Comparison of ENCODE assay signal across 12 mouse cellular contexts in genomic region chr11:120252398-120252797, GRCm38 (mm10). TPM values are rescaled to one million over a fixed set of nuclear protein-coding genes. Genes with fewer than 3 reads are reported as not detected.
DNase-seq lines count a peak whose midpoint lies in the region; ATAC-seq and TF ChIP-seq lines count a peak whose summit lies in the region.
"Had no signal": no experiment of that assay in that cellular context is flagged by ENCODE, and none has a peak within 500 bp of the region (broad histone marks: within the 10 kb centered on the region; RNA-seq: fewer than 3 reads in every experiment).

No protein-coding gene starts in this region.

- H3K4me3 ChIP-seq in heart, adult 2 months: no peak overlapping the region
- H3K4me3 ChIP-seq in midbrain, embryonic 12.5 days: no peak overlapping the region
- H3K4me3 ChIP-seq in midbrain, embryonic 11.5 days (ENCODE audit: low read depth, low read length): no peak overlapping the region
- H3K4me3 ChIP-seq in hindbrain, embryonic 13.5 days: no peak overlapping the region
- no peak overlapping the region for H3K4me3 ChIP-seq in stomach, embryonic 16.5 days (replicated peaks; ENCODE audit: low read length)

- H3K27me3 ChIP-seq in heart, adult 2 months (ENCODE audit: control insufficient read depth, insufficient read depth, low read length): no peaks in the 10 kb centered on the region
- no peaks in the 10 kb centered on the region for H3K27me3 ChIP-seq in midbrain, embryonic 12.5 days
- no peaks in the 10 kb centered on the region for H3K27me3 ChIP-seq in midbrain, embryonic 11.5 days (ENCODE audit: control insufficient read depth, insufficient read depth, low read length)
- no peaks in the 10 kb centered on the region for H3K27me3 ChIP-seq in hindbrain, embryonic 13.5 days
- H3K27me3 ChIP-seq in stomach, embryonic 16.5 days (ENCODE audit: control insufficient read depth, insufficient read depth, low read length): no peaks in the 10 kb centered on the region

- H3K79me2 ChIP-seq in heart, adult 2 months (replicated peaks; ENCODE audit: control insufficient read depth, insufficient read depth, low read length): no peaks in the 10 kb centered on the region

- no peak for ATAC-seq in midbrain, embryonic 12.5 days (ENCODE audit: low FRiP score, low read depth)
- no peak for ATAC-seq in midbrain, embryonic 11.5 days (ENCODE audit: low FRiP score)
- ATAC-seq in hindbrain, embryonic 13.5 days (ENCODE audit: low FRiP score): no peak
- 0 out of 2 replicates have a peak, but pooled peaks have one; percentile 18 for ATAC-seq in stomach, embryonic 16.5 days (ENCODE audit: insufficient read depth, low FRiP score)
- ATAC-seq: inflammation-experienced regulatory T-cells, adult 6 months had no signal

- H3K9ac ChIP-seq in heart, adult 2 months (ENCODE audit: low read depth, low read length): peak overlapping the region; percentile 21; the same call in 1 of the 2 replicates
- peak overlapping the region; percentile 31; the same call in 1 of the 2 replicates for H3K9ac ChIP-seq in midbrain, embryonic 12.5 days (replicated peaks)
- H3K9ac ChIP-seq in midbrain, embryonic 11.5 days (ENCODE audit: low read length): no peak overlapping the region
- peak overlapping the region; percentile 43; the same call in 1 of the 2 replicates for H3K9ac ChIP-seq in hindbrain, embryonic 13.5 days
- 0 out of 2 replicates have a peak overlapping the region, but pooled peaks have one; percentile 22 for H3K9ac ChIP-seq in stomach, embryonic 16.5 days (ENCODE audit: low read length)
- H3K9ac ChIP-seq: liver, embryonic 14.5 days had no signal

- TF ChIP-seq CTCF in heart, adult 2 months (IDR thresholded peaks at IDR 0.05): no peak

- no peak overlapping the region for H3K4me2 ChIP-seq in midbrain, embryonic 12.5 days (replicated peaks)
- H3K4me2 ChIP-seq in midbrain, embryonic 11.5 days: no peak overlapping the region
- H3K4me2 ChIP-seq in hindbrain, embryonic 13.5 days: no peak overlapping the region
- peak overlapping the region; percentile 33 for H3K4me2 ChIP-seq in stomach, embryonic 16.5 days (ENCODE audit: low read depth, low read length)

- no peak for TF ChIP-seq POLR2A in heart, adult 2 months (IDR thresholded peaks at IDR 0.05; ENCODE audit: insufficient read depth, low read depth, low read length)

- 52% methylated on average over 5 of the region's 5 CpGs for WGBS in heart, adult 2 months
- WGBS in midbrain, embryonic 12.5 days: 31% methylated on average over 5 of the region's 5 CpGs
- 31% methylated on average over 5 of the region's 5 CpGs for WGBS in midbrain, embryonic 11.5 days
- 31% methylated on average over 5 of the region's 5 CpGs for WGBS in hindbrain, embryonic 13.5 days
- WGBS in stomach, embryonic 16.5 days: 36% methylated on average over 5 of the region's 5 CpGs

- H3K9me3 ChIP-seq in midbrain, embryonic 12.5 days: no peaks in the 10 kb centered on the region
- H3K9me3 ChIP-seq in midbrain, embryonic 11.5 days (ENCODE audit: control insufficient read depth, low read length): no peaks in the 10 kb centered on the region
- no peaks in the 10 kb centered on the region for H3K9me3 ChIP-seq in hindbrain, embryonic 13.5 days
- H3K9me3 ChIP-seq in stomach, embryonic 16.5 days (replicated peaks; ENCODE audit: control insufficient read depth, low read length): no peaks in the 10 kb centered on the region

- intact Hi-C loops in heart, adult 2 months (cut with DNase I): no loop called here

- H3K27ac ChIP-seq in heart, adult 2 months: no peak overlapping the region; the same call in 1 of the 2 replicates
- peak overlapping the region; percentile 52; the same call in 1 of the 2 replicates for H3K27ac ChIP-seq in midbrain, embryonic 12.5 days (replicated peaks)
- H3K27ac ChIP-seq in midbrain, embryonic 11.5 days (ENCODE audit: low read depth, low read length): no peak overlapping the region
- 0 out of 2 replicates have a peak overlapping the region, but pooled peaks have one; percentile 35 for H3K27ac ChIP-seq in hindbrain, embryonic 13.5 days
- peak overlapping the region; percentile 58 for H3K27ac ChIP-seq in stomach, embryonic 16.5 days (ENCODE audit: low read length)
- H3K27ac ChIP-seq: liver, embryonic 14.5 days had no signal

- DNase-seq in heart, adult 2 months: no peak
- DNase-seq in heart, postnatal 4 days: no peak
- no peak for DNase-seq in midbrain, embryonic 11.5 days (ENCODE audit: low spot score, missing footprints)
- DNase-seq in embryo, embryonic 10 days (ENCODE audit: low spot score): no peak
- DNase-seq in right cerebral cortex, postnatal 14 days: no peak
- DNase-seq: adrenal gland, postnatal 14 days; thymus, postnatal 14 days had no signal

- H3K36me3 ChIP-seq in heart, adult 2 months (ENCODE audit: control insufficient read depth, insufficient read depth, low read length): peaks cover 2% of the 10 kb centered on the region; the same call in 1 of the 2 replicates
- no peaks in the 10 kb centered on the region for H3K36me3 ChIP-seq in midbrain, embryonic 12.5 days
- no peaks in the 10 kb centered on the region for H3K36me3 ChIP-seq in midbrain, embryonic 11.5 days (ENCODE audit: control insufficient read depth, insufficient read depth, low read length)
- no peaks in the 10 kb centered on the region for H3K36me3 ChIP-seq in hindbrain, embryonic 13.5 days
- H3K36me3 ChIP-seq in stomach, embryonic 16.5 days (ENCODE audit: control insufficient read depth, insufficient read depth, low read length): no peaks in the 10 kb centered on the region

- TF ChIP-seq EP300 in heart, adult 2 months (IDR thresholded peaks at IDR 0.05; ENCODE audit: insufficient read depth, low read depth, low read length): no peak

- H3K4me1 ChIP-seq in heart, adult 2 months (ENCODE audit: control insufficient read depth, insufficient read depth, low read length): peaks cover 69% of the 10 kb centered on the region
- peaks cover 86% of the 10 kb centered on the region for H3K4me1 ChIP-seq in midbrain, embryonic 12.5 days
- peaks cover 55% of the 10 kb centered on the region for H3K4me1 ChIP-seq in midbrain, embryonic 11.5 days (ENCODE audit: control insufficient read depth, insufficient read depth, low read length)
- peaks cover 95% of the 10 kb centered on the region for H3K4me1 ChIP-seq in hindbrain, embryonic 13.5 days (replicated peaks)
- H3K4me1 ChIP-seq in stomach, embryonic 16.5 days (ENCODE audit: control insufficient read depth, insufficient read depth, low read length): peaks cover 73% of the 10 kb centered on the region

RNA-seq across cellular contexts. Expression of gene Bahcc1, which starts 19.7 kb away (rescaled TPM):
- total RNA-seq in heart, adult 2 months (2021): 1 to 10 TPM; 5.4 to 9.7 TPM
- polyA plus RNA-seq in heart, adult 2 months (2012; rRNA removed): 5.9 and 6.4 TPM in 2 replicates
- total RNA-seq in heart, postnatal 4 days (2021): 10 to 100 TPM; 14.1 to 16.5 TPM
- polyA plus RNA-seq in midbrain, embryonic 12.5 days (2016; fragmentation: Nextera tagmentation; extraction: Ambion mirVana): 25.1 and 26.1 TPM in 2 replicates
- 17.6 and 20.6 TPM in 2 replicates for polyA plus RNA-seq in midbrain, embryonic 11.5 days (2014; fragmentation: Nextera tagmentation; extraction: Ambion mirVana)
- 13.6 and 17.0 TPM in 2 replicates for polyA plus RNA-seq in hindbrain, embryonic 13.5 days (2015; fragmentation: Nextera tagmentation; extraction: Ambion mirVana)
- 4.5 and 5.6 TPM in 2 replicates for polyA plus RNA-seq in stomach, embryonic 16.5 days (2015; fragmentation: Nextera tagmentation; extraction: Ambion mirVana)
- polyA plus RNA-seq: inflammation-experienced regulatory T-cells, adult 6 months had no signal

Comparison
In these comparisons a context has a peak if more than half of its experiments do, and no peak if none do; other contexts are left out.
1. H3K27ac ChIP-seq: peak in midbrain, embryonic 12.5 days (single experiment), hindbrain, embryonic 13.5 days (single experiment) and stomach, embryonic 16.5 days (single experiment); none in heart, adult 2 months (single experiment) and midbrain, embryonic 11.5 days (single experiment).